Mouse (Mus musculus) liver, postnatal 0 days (tissue): Measurements from ENCODE around the gene Elovl6. TPM values are rescaled to one million over a fixed set of nuclear protein-coding genes. Genes with fewer than 3 reads are reported as not detected.

Experiments
- ATAC-seq: fragments of 200-750 bp; cut with Nextera tagmentation; 2 replicates; pipeline ENCODE4 v1.8.0; 2017; ENCODE audit warnings: mild to moderate bottlenecking, moderate library complexity
- DNase-seq: peaks from one replicate; pipeline ENCODE4 v3.0.0-alpha.2; 2016
- H3K27ac ChIP-seq: fragments of 300-500 bp; sonication (generic); 2 replicates; pipeline ENCODE4 v1.5.1; 2014; ENCODE audit warnings: antibody characterized with exemption, moderate library complexity, mild to moderate bottlenecking, low read depth
- H3K27me3 ChIP-seq: fragments of 300-500 bp; sonication (generic); 2 replicates; pipeline ENCODE4 v1.6.1; 2014; ENCODE audit warnings: low read length, control low read depth, mixed read lengths; ENCODE audit not compliant: insufficient read depth
- H3K36me3 ChIP-seq: fragments of 300-500 bp; sonication (generic); replicated peaks from 2 replicates; pipeline ENCODE4 v1.6.1; 2014; ENCODE audit warnings: mild to moderate bottlenecking, control low read depth, low read length, moderate library complexity, mixed read lengths; ENCODE audit not compliant: insufficient read depth
- H3K4me1 ChIP-seq: fragments of 300-500 bp; sonication (generic); 2 replicates; pipeline ENCODE4 v1.6.1; 2014; ENCODE audit warnings: antibody characterized with exemption, mild to moderate bottlenecking, control low read depth; ENCODE audit not compliant: insufficient read depth
- H3K4me2 ChIP-seq: fragments of 300-500 bp; sonication (generic); 2 replicates; pipeline ENCODE4 v1.6.1; 2014; ENCODE audit warnings: low read depth, mild to moderate bottlenecking, low read length, moderate library complexity, mixed read lengths
- H3K4me3 ChIP-seq: fragments of 300-500 bp; sonication (generic); 2 replicates; pipeline ENCODE4 v1.5.1; 2014; ENCODE audit warnings: low read depth, low read length
- H3K9ac ChIP-seq: fragments of 300-500 bp; sonication (generic); replicated peaks from 2 replicates; pipeline ENCODE4 v1.6.1; 2014; ENCODE audit warnings: mild to moderate bottlenecking, moderate library complexity
- H3K9me3 ChIP-seq: fragments of 300-500 bp; sonication (generic); 2 replicates; pipeline ENCODE4 v1.6.1; 2016; ENCODE audit warnings: mild to moderate bottlenecking, control low read depth, low read length, mixed read lengths
- CTCF ChIP-seq: sonication (generic); IDR thresholded peaks from 2 replicates; pipeline ENCODE4 v1.5.1; 2016; ENCODE audit warnings: antibody characterized with exemption, low read depth
- EP300 ChIP-seq: IDR thresholded peaks from 2 replicates; pipeline ENCODE4 v1.6.1; 2016; ENCODE audit warnings: antibody characterized with exemption, low read depth, mild to moderate bottlenecking
- WGBS: fragments of 180-500 bp; shearing (Covaris S2); extraction: QIAGEN DNeasy Blood & Tissue Kit; methylation state at CpG from one replicate; pipeline ENCODE4 v1.1.7; 2014; ENCODE audit not compliant: insufficient replicate concordance; 5-methylcytosine and 5-hydroxymethylcytosine counted together
- polyA plus RNA-seq: library from polyadenylated mRNA; unstranded; fragments of >200 nt; fragmentation: Nextera tagmentation; extraction: Ambion mirVana; gene quantifications from 2 replicates; pipeline ENCODE4 v1.2.1, GENCODE M21; 2015

The Elovl6 gene
- polyA plus RNA-seq, 1 experiment from 2014 or later: 8.0 TPM

DNA sequence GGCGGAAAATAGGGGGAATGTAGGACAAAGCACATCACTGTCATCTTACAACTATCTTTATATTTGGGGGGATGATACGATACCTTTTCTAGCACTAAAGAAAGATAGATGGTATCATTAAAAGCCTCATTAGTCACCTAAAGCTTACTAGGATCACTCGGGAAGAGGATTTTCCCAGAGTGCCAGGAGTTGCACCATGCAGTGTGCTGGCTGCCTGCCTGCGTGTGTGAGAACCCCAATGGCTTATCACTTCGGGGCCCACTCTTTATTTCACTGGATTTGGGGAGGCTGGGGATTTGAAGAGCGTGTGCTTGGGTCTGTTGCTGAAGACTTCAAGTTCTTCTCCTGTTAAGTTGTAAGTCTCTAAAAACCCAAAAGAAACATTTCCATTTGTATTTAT, 73.8 kb downstream of the Elovl6 start:
- no peaks in the 10 kb centered on the region for H3K27me3 ChIP-seq
- ATAC-seq (no peak), DNase-seq (no peak)
- peaks cover 10% of the 10 kb centered on the region for H3K36me3 ChIP-seq
- TF ChIP-seq EP300 (no peak), CTCF (no peak)
- H3K9ac ChIP-seq: no peak overlapping the region
- no peak overlapping the region for H3K27ac ChIP-seq
- H3K9me3 ChIP-seq: no peaks in the 10 kb centered on the region
- 77% methylated on average over 6 of the region's 6 CpGs for WGBS
- no peak overlapping the region for H3K4me2 ChIP-seq
- H3K4me1 ChIP-seq: no peaks in the 10 kb centered on the region
- no peak overlapping the region for H3K4me3 ChIP-seq

DNA sequence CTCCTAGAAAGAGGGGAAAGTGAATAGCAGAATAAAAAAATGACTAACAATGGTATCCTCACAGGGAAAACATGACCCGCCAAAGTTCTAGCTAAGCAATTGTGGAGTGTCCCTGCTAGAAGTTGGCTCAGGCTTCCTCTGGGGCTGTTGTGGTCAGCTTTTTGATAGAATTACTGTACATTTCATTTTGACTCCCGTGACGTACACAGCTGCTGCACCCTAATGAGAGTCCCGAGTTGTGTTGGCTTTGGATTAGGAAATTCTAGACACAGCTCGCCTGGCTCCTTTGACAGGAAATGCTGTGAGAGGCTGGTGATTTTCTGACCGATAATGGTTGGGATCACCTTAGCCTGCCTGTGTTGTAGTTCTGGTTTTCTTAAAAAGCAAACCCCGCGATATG, 79.5 kb downstream of the Elovl6 start:
- ATAC-seq: peak; percentile 7; the same call in 1 of the 2 replicates
- no peak overlapping the region for H3K4me3 ChIP-seq
- H3K4me2 ChIP-seq: 0 out of 2 replicates have a peak overlapping the region, but pooled peaks have one; percentile 18
- no peaks in the 10 kb centered on the region for H3K27me3 ChIP-seq
- no peak overlapping the region; the same call in 1 of the 2 replicates for H3K27ac ChIP-seq
- 55% methylated on average over 8 of the region's 8 CpGs for WGBS
- H3K9ac ChIP-seq: no peak overlapping the region
- TF ChIP-seq CTCF: no peak
- TF ChIP-seq EP300: no peak
- H3K36me3 ChIP-seq: peaks cover 10% of the 10 kb centered on the region
- H3K4me1 ChIP-seq: peaks cover 7% of the 10 kb centered on the region; the same call in 1 of the 2 replicates
- no peaks in the 10 kb centered on the region for H3K9me3 ChIP-seq
- no peak for DNase-seq

DNA sequence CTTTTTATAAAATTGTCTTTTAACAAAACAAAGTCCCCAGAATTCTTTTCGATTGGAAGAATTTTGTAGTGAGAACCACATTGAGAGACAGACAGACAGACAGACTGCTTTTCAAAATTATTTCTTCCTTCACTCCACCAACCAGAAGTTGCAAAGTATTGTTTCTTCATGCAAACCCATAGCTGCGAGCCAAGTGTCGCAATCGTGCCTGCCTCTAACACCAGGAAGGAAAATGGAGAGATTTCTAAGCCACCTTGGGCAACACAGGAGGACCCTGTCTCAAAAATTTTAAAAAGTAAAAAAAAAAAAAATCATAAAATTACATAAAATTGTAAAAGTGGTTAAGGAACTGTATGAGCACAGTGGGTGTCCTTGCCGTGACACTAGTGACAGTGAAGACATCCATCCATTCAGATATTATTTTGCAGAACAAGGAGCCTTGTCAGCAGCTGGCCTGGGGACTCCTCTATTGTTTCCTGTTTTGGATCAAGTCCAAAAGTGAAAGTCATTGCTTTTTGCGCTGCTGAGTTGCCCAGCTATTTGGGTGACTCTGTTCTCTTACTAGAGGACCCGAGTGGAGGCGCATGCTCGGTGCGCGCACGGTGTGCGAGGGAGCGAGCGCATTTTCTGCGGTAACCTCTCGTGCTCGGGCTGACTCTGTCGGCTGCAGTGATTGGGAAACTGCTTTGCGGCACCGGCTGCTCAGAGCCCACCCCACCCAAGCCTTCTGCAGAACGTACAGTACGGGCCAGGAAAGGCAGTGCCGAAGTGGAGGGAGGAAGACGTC, 80.3 kb downstream of the Elovl6 start:
- Histone ChIP-seq H3K9me3 (no peaks in the 10 kb centered on the region), H3K4me3 (peak overlapping the region; percentile 23; the same call in 1 of the 2 replicates), H3K4me2 (peak overlapping the region; percentile 47), H3K27ac (peak overlapping the region; percentile 77), H3K36me3 (peaks cover 11% of the 10 kb centered on the region), H3K9ac (no peak overlapping the region; the same call in 1 of the 2 replicates), H3K27me3 (no peaks in the 10 kb centered on the region), H3K4me1 (peaks cover 7% of the 10 kb centered on the region; the same call in 1 of the 2 replicates)
- WGBS: 54% methylated on average over 25 of the region's 25 CpGs
- no peak for TF ChIP-seq EP300
- no peak for TF ChIP-seq CTCF
- DNase-seq (peak; percentile 47), ATAC-seq (peak; percentile 73)

DNA sequence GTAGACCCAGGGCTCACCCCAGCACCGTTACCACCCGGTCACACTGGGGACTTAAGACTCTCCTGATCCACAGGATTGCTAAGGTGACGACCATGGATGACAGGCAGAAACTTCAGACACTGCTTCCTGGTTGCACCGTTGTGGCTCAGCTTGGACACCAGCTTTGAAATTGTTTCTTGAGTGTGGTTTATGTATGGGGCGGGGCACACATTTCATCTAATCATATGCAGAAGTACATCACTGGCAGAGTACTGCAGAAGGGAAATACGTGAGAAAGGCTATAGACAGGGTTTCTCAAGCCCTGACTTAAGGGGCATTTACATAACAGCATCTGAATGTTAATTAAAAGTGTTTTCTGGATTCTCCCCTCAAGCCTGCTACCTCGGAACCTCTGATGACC, 81.6 kb downstream of the Elovl6 start:
- DNase-seq: no peak
- TF ChIP-seq EP300 (no peak), CTCF (no peak)
- Histone ChIP-seq H3K9me3 (no peaks in the 10 kb centered on the region), H3K27me3 (no peaks in the 10 kb centered on the region), H3K4me1 (peaks cover 7% of the 10 kb centered on the region; the same call in 1 of the 2 replicates), H3K9ac (no peak overlapping the region), H3K27ac (peak overlapping the region; percentile 77), H3K4me2 (peak overlapping the region; percentile 47; the same call in 1 of the 2 replicates), H3K4me3 (no peak overlapping the region), H3K36me3 (peaks cover 9% of the 10 kb centered on the region)
- ATAC-seq: no peak; the same call in 1 of the 2 replicates
- WGBS: 57% methylated on average over 7 of the region's 7 CpGs

DNA sequence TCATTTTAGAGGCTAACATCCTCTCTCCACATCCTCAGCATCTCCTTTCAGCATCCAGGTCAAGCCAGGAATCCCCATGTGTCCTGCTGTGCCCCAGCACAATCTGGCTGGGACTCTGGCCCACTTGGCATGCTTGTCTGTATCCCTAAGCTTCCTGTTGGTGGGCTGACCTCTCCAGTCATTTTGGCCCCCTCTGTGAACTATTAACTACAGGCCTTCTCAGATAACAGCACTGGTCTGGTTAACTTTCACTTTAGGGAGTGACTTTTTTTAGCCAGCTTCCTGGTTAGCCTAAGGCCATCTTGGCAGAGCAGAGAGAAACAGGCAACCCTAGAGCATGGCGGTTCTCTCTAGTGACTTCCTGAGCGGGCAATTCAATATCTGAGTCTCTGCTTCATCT, 82.1 kb downstream of the Elovl6 start:
- DNase-seq: no peak
- H3K4me2 ChIP-seq: no peak overlapping the region
- H3K9me3 ChIP-seq: no peaks in the 10 kb centered on the region
- H3K4me1 ChIP-seq: peaks cover 7% of the 10 kb centered on the region; the same call in 1 of the 2 replicates
- no peak overlapping the region for H3K4me3 ChIP-seq
- peaks cover 7% of the 10 kb centered on the region for H3K36me3 ChIP-seq
- ATAC-seq: peak; percentile 18; the same call in 1 of the 2 replicates
- no peaks in the 10 kb centered on the region for H3K27me3 ChIP-seq
- no peak for TF ChIP-seq EP300
- no peak for TF ChIP-seq CTCF
- WGBS: 59% methylated on average over 2 of the region's 2 CpGs
- H3K9ac ChIP-seq: no peak overlapping the region
- peak overlapping the region; percentile 48; the same call in 1 of the 2 replicates for H3K27ac ChIP-seq

DNA sequence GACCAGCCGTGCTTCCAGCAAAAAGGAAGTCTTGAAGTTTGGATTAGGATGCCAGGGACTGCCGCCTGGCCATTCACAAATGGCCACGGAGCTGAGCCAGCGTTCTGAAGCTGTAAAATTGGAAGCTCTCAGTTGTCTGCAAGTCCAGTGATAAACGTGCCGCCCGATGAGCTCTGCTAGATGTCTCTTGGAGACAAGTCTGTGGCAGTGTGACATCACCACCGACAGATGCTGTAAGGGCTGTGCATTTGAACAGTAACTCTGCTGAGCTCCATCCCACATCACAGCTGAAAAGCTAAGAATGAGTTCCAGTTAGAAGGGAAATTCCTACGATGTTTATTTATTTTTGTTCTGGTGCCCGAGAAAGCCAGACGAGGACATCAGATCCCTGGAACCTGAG, 85.3 kb downstream of the Elovl6 start:
- Histone ChIP-seq H3K4me3 (no peak overlapping the region), H3K9ac (no peak overlapping the region), H3K27me3 (no peaks in the 10 kb centered on the region), H3K36me3 (0 out of 2 replicates have a peak, but pooled peaks cover 2% of the 10 kb centered on the region), H3K4me2 (no peak overlapping the region), H3K27ac (no peak overlapping the region), H3K9me3 (no peaks in the 10 kb centered on the region), H3K4me1 (peaks cover 7% of the 10 kb centered on the region; the same call in 1 of the 2 replicates)
- ATAC-seq (no peak), DNase-seq (no peak)
- WGBS: 82% methylated on average over 11 of the region's 11 CpGs
- TF ChIP-seq EP300 (no peak), CTCF (no peak)
